Mouse (Mus musculus) naive thymus-derived CD4-positive, alpha-beta T cell, adult 5 months (primary cell): ENCODE data around the gene Pnpla1. TPM values are rescaled to one million over a fixed set of nuclear protein-coding genes. Genes with fewer than 3 reads are reported as not detected.

ENCODE experiments used
- polyA plus RNA-seq: library from polyadenylated mRNA; unstranded; fragments of 100-300 nt; shearing (Covaris generic); gene quantifications from one replicate; pipeline ENCODE4 v1.2.1, GENCODE M21; 2017

Gene Pnpla1
- polyA plus RNA-seq: 0.12 TPM

DNA sequence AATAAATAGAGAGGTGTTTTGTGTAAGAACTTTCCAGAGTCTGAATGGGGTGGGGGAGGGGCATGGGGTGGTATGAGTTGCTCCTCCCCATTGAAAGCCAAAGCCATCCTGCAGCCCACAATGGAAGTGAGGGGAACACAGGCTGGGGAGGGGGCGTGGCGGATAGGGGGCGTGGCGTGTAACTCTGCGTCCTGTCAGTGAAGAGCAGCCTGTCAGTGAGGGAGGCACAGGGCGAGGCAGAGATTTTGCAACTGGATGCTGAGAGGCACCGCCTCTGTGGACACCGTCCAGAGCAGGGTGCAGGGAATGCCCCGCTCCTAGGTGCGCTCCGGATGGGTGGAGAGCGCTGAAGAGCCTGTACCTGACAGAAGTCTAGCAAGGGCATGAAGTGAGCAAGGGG, at the start of gene Pnpla1:
Gene Pnpla1, plus strand, starts transcription at position 207 of the 400 bp plus-strand sequence.

DNA sequence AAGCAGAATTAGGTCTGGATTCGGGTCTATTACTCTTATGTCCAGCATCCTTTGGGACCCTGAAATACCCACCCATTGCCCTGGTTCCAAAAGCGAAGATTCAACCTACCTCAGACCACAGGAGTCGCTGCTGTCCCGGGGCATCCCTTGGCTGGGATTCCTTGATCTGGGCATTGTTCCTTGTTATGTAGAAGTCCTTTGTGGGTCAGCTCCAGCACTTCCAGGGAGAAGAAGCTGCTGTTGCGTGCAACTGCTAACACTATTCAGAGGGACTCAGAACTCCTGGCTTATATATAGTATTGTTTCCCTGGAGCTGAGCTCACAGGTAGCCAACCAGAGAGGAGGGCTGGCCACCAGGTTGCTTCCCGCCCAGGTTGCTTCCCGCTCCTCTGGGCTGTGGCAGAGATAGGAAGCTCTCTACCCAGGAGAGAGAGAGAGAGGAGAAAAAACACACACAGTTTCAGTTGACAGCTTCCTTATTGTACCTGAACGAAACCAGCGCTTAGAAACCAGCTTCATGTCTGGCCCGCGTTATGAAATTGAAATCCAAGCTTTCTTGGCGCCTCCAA, 56.9 kb downstream of the Pnpla1 start, which contains the start of gene 4930539E08Rik:
Gene 4930539E08Rik, minus strand, starts transcription at position 265 of the 569 bp plus-strand sequence.

Other genes with a start within 250 kb of the Pnpla1 start
- 385 TPM for gene Srpk1, start 235.7 kb upstream of the Pnpla1 start, polyA plus RNA-seq
- 2.0 TPM for gene Slc26a8, start 168.2 kb upstream of the Pnpla1 start, polyA plus RNA-seq
- gene Mapk14, start 167.1 kb upstream of the Pnpla1 start, polyA plus RNA-seq: 116 TPM
- gene AC170998.1, start 132.3 kb upstream of the Pnpla1 start, polyA plus RNA-seq: 9.8 TPM
- not detected for gene Mapk13, start 89.1 kb upstream of the Pnpla1 start, polyA plus RNA-seq
- gene Brpf3, start 57.3 kb upstream of the Pnpla1 start, polyA plus RNA-seq: 16.0 TPM
- 0.26 TPM for gene 4930539E08Rik, start 56.9 kb downstream of the Pnpla1 start, polyA plus RNA-seq
- not detected for gene Pxt1, start 85.4 kb downstream of the Pnpla1 start, polyA plus RNA-seq
- gene Kctd20, start 93.5 kb downstream of the Pnpla1 start, polyA plus RNA-seq: 84.5 TPM
- 453 TPM for gene Stk38, start 149.6 kb downstream of the Pnpla1 start, polyA plus RNA-seq
- 502 TPM for gene Srsf3, start 174.2 kb downstream of the Pnpla1 start, polyA plus RNA-seq
- 7.4 TPM for gene Cdkn1a, start 232.6 kb downstream of the Pnpla1 start, polyA plus RNA-seq